Mouse (Mus musculus) heart, postnatal 14 days (tissue): ENCODE results near the gene Fabp1. TPM values are rescaled to one million over a fixed set of nuclear protein-coding genes. Genes with fewer than 3 reads are reported as not detected.

Experiments
- DNase-seq, 2 experiments: peaks; one replicate each; pipeline ENCODE4 v3.0.0; 2021 to 2022
- intact Hi-C: fragments of 180-260 bp; cut with DNase I; formaldehyde crosslinking; loops from one replicate; pipeline ENCODE4 v1.15.1; 2025
- total RNA-seq, 2 experiments: library from RNA; stranded (reverse); gene quantifications; 2 replicates each; pipeline ENCODE4 v1.2.3; 2021

Gene Fabp1
- total RNA-seq, 2 experiments from 2014 or later: not detected

DNA sequence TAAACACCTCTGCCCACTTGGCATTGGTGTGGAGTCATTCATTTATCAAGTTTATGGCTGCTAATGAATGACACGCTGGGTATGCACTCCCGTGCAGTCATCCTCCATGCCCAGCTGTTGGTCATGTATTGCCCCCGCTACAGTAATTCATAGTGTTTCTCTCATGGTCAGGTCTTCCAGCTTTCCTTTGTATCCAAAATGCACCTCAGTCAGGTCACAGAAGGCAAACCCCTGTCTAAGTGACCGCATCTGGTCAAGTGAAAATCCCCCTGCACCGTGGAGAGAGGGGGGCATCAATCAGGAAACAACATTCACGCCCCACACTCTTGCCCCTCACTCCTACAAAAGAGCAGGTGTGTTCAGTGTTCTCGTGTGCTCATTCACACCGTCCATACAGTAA, 4.5 kb downstream of the Fabp1 start:
- no peak for DNase-seq
- intact Hi-C loops: no loop called here

DNA sequence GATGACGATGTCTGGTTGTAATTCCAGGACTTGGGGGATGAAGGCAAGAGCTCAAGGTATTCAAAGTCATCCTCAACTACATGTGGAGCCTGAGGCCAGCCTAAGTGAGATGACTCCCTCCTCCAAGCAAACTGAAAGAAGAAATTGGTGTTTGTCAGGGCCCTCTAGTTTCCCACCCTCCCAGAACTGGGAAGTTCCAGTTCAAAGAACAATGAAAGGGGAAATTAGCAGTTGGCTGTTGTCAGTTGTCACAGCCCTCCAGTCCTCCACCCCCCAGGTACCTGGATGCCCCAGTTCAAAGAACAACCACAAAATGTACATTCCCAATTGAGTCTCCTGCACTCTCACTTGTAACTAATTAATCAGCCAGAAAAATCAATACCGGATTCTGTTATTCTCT, 9.1 kb downstream of the Fabp1 start:
- intact Hi-C loops: no loop called here
- no peak for DNase-seq

DNA sequence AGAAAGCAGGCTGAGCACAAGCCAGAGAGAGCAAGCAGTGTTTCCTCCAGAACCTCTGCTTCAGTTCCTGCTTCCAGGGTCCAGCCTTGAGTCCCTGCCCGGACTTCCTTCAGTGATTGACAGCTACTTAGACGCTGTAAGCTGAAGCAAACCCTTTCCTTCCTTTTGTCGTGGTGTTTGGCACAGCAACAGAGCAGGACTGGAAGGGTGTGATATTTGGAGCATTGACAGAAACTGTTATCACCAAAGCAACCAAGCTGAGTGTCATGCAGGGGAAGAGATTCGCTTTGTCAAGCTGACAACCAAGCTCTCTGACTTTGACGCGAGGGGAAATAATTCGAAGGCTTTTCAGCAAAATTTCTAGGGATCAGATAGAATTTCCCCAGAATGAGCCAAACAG, 12.3 kb downstream of the Fabp1 start:
- peak in 1 of 2 experiments; percentile 16 for DNase-seq
- intact Hi-C loops: no loop called here

DNA sequence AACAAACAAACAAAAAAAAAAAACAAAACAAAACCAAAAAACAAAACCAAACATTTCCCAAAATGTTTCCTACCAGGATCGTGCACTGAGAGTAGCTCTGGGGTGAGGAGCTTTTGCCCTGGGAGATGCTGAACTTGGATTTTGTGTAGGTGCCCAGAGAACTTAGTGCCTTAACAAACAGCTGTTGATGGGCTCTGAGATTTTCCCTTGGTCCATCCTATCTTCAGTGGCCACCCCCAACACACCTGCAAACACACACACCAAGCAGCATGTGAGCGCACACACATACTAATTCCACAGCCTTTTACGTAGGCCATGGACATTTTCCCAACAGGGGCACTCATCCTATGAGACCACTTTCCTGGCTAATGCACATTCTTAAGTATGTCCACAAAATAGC, 12.8 kb downstream of the Fabp1 start:
- intact Hi-C loops: no loop called here

DNA sequence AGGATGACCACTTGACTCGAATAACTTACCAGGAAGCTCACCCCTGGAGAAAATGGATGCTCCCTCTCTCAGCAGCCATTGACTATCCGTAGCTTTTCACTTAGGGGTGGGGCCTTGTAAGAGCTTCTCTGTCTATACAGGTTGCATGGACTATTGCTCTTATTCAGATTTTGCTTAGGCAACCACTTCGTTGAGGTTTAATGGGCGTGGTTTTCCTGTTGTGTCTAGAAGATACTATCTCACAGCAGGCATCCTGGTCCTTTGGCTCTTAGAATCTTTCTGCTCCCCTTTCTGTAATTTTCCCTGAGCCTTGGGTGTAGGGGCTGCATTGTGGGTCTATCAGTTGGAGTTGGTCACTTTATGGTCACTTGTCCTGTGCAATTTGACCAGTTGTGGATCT, 21.9 kb downstream of the Fabp1 start:
- no peak for DNase-seq
- intact Hi-C loops: no loop called here

More for the DNA sequence above, 12.8 kb downstream of the Fabp1 start:
- no peak for DNase-seq

DNA sequence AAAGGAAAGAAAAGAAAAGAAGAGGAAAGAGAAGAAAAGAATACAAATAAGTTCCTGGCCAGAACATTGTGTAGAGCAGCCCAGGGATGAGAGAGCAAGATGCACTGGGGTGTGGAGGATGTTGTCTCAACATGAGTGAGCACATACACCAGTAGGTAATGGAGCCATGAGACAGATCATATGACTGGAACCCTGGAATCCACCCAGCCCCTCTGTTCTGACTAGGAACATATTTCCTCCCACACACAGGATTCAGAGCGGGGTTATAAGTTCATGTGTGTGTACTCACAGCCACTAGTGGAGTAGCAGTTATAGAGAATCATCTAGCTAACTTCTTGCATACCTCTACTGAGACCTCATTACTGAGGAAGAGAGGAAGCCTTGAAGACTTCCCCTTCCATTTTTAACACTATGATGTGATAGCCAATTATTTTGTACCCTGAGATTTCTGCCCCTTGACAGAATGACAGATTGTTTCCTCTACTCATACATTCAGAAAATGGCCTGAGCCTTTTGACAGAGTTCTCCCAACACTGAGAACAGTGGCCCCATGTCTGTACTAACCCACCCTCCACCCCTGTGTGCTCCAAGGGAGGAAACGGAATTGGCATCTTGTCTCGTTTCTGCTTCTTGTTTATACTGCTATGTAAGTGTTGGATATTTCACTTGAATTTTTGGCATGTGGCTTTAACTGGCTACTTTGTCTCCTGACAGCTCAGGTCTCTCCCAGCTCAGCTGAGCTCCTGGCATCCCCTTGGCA, 24.7 kb downstream of the Fabp1 start:
- DNase-seq: no peak
- intact Hi-C loops: no loop called here

DNA sequence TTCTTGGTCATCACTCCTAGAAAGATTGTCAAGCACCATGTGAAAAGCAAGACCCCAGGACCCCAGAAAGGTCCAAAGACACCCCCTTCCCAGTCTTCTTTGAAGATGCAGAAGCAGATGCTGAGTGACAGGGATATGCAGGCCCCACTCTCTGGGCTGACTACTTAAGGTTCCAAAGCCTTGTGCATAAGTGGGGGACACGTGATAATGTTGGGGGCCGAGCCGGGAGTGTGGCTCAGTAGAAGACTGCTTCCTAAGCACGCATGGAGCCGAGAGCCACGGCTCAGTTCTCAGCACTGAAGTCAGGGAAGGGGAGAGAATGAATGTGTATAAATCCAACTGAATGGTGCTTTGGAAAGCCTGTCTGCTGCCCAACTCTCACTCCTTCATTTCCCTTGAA, 26.9 kb downstream of the Fabp1 start:
- intact Hi-C loops: no loop called here
- DNase-seq: no peak

DNA sequence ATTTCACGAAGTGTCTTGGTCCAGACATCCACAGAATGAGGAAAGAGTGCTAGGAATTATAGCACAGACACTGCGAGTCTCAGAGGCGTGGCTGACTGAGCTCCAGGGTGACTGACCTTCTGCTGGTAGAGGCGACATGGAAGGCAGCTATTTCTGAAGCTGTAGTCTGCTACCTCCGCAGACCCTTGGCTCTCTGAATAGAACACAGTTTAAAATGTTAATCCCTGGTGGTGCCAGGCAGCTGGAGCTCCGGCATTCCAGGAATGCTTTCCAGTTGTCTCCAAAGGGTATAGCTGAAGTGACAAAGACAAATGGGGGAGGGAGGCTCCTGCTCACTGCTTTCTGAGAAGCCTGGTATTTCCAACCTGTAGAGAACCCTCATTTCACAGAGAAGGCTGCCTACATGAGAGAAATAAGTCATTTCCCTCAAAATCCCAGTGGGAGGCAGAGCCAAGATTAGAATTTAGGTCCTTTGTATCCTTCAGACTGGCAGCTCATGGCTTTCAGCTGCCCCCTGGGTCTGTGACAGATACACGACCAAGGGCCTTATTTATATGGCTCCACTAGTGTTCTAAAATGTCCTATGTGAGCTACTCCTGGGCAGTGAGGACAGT, 27.6 kb downstream of the Fabp1 start:
- intact Hi-C loops: no loop called here
- peak in 1 of 2 experiments; percentile 36 for DNase-seq

DNA sequence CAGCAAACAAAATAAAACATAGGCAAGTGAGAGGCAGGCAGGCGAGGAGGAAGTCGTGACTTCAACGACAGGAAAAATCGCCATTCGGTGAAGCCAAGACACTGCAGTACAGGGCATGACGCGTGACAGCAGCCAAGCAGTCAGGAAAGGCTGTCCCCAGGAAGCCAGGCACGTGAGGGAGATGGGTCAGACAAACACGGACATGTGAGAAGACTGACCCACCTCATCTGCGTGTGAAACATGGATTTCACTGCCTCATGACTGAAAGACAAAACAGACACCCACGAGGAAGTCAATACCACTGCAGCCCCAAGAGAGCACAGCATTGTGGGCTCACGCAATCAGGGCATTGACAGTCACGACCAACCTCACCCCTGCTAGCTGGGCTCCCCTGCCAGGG, 35.5 kb downstream of the Fabp1 start:
- no peak for DNase-seq
- intact Hi-C loops: no loop called here

DNA sequence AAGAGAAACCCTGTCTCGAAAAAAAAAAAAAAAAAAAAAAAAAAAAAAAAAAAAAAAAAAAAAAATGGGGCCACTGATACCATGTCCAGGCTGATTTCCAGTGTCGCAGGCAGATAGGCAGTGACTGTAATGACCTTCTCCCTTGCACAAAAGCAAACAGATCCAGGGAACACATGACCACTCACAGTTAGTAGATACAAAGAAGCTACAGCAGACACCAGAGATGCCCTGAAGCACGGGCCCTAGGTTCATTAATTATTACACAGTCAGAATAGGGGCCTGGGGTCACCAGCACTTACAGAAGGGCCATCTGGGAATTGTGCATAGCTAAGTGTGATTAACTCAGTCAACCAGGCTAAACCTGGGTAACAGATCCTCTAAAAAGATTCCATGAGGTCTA, 36.3 kb downstream of the Fabp1 start:
- intact Hi-C loops: no loop called here
- DNase-seq: no peak

DNA sequence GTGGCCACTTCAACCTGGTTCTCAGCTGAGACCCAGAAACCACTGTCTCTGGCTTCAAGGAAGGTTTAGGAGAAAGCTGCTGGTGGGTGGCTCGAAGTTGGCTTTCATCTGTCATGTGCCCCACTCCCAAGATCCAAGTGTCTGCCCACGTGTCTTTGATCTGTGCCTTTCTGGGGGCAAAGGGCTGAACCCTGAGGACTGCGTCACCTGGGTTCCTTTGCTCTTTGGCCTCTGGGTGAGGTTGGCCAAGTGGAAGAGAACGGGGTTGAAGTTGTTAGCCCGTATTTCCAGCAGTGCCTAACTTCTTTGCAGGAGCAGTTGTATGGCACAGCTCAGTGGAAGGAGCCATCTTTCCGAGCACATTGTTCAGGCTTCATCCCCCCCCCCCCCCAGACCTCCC, 36.9 kb downstream of the Fabp1 start:
- DNase-seq: no peak
- intact Hi-C loops: no loop called here

DNA sequence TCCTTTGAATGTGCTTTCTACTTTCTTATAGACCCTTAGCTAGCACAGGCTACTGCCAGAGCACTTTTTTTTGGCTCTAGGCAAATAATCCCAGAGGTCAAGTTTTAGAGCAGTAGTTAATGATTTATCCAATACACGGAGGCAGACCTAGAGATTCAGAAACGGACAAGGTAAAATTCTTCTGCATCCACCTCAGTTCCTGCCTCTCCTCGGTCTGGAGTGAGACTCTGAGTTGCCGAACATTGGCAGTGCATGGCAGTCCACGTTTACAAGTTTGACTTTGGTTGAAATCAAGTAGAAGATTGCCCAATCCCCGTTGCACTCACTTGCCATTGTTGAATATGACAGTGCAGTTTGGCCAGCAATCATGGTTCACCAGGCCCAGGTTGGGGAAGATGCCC, 37.4 kb downstream of the Fabp1 start:
- DNase-seq: no peak
- intact Hi-C loops: no loop called here

DNA sequence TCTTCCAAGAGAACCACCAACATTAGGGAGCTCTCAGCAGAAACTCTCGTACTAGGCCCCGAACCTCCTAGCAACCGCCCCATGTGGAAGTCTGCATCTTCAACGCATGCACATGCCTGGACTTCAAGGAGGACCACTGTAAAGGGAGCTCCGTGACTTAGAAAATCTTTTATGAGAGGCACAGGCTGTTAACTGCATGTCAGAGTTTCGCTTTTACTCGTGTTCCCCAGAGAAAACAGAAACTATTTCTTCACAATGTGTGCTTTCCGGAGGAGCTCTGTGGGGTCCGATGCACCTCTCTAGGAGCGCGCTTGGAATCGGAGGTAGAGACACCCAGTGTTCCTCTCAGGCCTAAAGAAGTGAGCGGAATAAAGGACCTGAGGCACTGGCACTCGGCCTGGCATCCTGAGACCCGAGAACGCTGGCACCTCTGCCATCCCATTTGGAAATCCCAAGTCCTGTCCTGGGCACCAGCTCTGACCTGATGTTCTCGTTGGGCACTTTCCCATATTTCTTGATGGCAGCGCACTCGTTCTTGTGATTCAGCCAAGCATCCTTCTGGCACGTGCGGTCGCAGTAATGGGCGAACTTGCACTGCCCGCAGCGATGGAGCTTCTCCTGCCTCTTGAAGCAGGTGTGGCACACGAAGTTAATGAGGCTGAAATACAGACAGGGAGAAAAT, 39.6 kb downstream of the Fabp1 start:
- DNase-seq: no peak
- intact Hi-C loops: no loop called here

DNA sequence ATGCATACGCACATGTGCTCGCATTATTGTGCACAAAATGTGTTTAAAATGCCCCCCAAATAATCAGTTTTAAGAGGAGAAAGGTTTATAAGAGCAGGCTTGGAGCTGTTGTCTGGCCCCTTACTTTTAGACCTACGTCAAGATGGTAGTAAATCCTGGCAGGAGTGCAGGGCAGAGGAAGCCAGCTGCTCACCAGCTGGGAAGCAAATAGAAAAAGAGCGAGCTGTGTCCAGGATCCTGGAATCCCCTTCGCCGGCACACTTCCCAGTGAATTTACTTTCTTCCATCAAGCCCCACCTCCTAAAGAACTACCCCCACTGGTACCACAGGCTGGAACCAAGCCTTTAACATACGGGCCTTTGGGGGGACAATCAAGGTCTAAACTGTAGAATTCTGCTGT, 41.2 kb downstream of the Fabp1 start:
- DNase-seq: no peak
- intact Hi-C loops: no loop called here

DNA sequence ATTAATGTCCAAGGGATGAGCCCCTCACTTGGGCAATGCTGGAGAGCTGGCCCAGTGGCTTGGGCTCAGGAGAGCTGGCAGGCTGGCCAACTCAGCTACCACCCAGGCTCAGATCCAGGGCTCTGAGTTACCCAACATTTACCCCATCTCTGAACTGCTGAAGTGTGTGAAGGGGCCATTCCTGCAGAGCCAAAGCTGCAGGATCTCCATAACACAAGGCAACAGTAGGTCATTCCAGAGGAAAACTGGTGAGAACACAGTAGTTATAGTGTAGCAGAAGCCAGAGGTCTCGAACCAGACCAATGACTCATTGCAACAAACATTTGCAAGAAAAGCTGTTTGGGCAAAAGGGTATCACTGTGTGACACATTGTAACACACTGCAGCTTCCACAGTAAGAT, 43.2 kb downstream of the Fabp1 start:
- intact Hi-C loops: no loop called here

DNA sequence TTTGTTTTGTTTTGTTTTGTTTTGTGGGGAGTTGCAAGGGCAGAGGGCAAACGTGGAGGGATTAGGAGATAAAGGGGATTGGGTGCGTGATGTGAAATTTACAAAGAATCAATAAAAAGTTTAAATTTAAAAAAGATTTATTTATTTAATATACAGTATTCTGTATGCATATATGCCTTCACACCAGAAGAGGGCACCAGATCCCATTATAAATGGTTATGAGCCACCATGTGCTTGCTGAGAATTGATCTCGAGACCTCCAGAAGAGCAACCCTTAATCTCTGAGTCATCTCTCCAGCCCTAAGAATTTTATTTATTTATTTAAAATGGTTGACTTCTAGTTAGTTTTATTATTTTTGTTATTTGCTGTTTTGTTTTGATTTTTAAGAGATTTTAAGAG, 43.6 kb downstream of the Fabp1 start:
- DNase-seq: no peak
- intact Hi-C loops: no loop called here

More for the DNA sequence above, 43.2 kb downstream of the Fabp1 start:
- no peak for DNase-seq

DNA sequence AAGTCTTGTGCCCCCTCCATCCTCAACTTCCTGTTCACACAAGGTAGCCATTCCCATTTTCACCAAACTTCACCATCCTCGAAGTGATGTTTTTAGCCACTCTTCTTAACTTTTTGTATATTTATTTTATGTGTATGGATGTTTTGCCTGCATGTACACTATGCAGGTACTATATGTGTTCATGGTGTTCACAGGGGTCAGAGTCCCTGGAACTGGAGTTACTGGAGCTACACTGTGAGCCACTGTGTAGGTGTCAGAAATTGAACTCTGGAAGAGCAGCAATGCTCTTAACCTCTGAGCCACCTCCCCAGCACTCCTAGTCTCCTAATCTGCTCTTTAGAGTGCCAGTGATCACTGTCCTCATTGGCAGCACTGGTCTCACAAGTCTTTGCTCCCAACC, 48.8 kb downstream of the Fabp1 start:
- DNase-seq: no peak
- intact Hi-C loops: no loop called here

DNA sequence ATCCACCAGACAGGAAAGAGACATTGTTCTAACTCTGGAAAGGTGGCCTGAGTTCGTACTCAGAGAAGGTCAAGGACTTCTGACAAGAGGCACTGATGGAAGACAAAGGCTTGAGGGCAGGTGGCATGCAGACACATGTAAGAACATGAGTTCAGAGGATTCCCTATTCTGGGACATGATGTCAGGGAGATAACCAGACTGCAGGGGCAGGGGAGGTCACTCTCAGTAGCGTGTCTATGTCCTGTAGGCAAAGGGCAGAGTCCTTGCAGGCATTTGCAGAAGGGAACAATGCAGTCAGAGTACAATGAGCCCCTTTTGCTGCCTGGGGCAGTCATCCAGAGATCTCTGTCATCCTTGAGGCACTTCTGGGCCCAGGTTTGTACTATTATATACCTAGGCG, 50.0 kb downstream of the Fabp1 start:
- intact Hi-C loops: no loop called here
- no peak for DNase-seq

DNA sequence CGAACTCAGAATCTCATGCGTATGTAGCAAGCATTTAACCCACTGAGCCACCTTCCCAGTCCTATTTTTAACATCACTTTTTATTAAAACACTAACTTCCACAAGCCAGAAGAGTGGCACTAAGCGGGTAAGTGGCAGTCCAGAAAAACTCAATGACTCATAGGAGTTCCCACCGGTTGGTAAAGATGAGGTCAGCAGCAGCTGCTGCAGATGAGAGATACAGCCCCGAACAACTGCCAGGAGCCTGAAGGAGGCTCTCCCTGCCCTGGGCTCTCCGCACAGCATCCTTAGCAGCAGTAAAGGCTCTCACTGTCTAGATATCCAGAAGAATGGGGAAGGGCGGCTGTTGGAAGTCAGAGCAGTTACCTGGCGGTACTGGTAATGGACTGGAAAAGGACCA, 51.3 kb downstream of the Fabp1 start:
- intact Hi-C loops: no loop called here
- DNase-seq: no peak

DNA sequence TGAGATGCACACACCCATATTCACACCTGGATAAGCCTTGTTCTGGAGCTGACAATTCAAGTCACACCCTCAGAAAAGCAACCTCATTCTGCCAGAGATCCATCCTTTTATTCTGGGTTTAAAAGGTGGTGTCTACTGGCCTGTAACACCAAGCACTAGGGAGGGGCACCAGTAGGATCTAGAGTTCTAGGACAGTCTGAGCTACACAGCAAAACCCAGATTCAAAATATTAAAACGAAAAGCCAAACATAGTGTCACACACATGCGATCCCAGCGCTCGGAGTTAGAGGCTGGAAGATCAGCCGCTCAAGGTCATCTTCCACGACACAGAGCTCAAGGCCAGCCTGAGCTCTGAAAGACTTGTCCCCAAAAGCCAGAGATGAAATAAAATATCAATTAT, 54.8 kb downstream of the Fabp1 start:
- DNase-seq: no peak
- intact Hi-C loops: no loop called here
